Mouse (Mus musculus) thymus, adult 2 months (tissue): ENCODE measurements at regions not wholly inside any gene's neighbourhood (a gene's known extent, or its start where the extent isn't known, plus 50 kb on each side); places are given as distances from the start of the nearest gene placed in this dataset.

ENCODE experiments used
- CTCF ChIP-seq: fragments of 200-500 bp; IDR thresholded peaks from 2 replicates; pipeline ENCODE4 v1.5.1; 2012; ENCODE audit warnings: mild to moderate bottlenecking, control low read depth, low read length, moderate library complexity, borderline replicate concordance; ENCODE audit not compliant: control insufficient read depth, poor library complexity, insufficient read depth; ENCODE audit errors: extremely low read depth
- POLR2A ChIP-seq: fragments of 200-500 bp; IDR thresholded peaks from 2 replicates; pipeline ENCODE4 v1.6.1; 2012; ENCODE audit warnings: mild to moderate bottlenecking, low read length, control low read depth, moderate library complexity; ENCODE audit not compliant: control insufficient read depth, poor library complexity, insufficient read depth; ENCODE audit errors: extremely low read depth

- no peak for TF ChIP-seq CTCF
- no peak for TF ChIP-seq POLR2A
Measured at GRCm38 (mm10) chr12:68860332-68860731, 298.7 kb downstream of the Rps29 start.
